Mouse (Mus musculus) E14TG2a.4 (cell line): ENCODE data around the gene Srarp.

Source experiments
- CTCF ChIP-seq: conservative IDR thresholded peaks from 2 replicates; pipeline ENCODE4 v1.5.1; 2014; ENCODE audit warnings: low read length
- NANOG ChIP-seq: IDR thresholded peaks from 2 replicates; pipeline ENCODE4 v1.6.1; 2014; ENCODE audit warnings: borderline replicate concordance, low read length, mixed read lengths
- POU5F1 ChIP-seq: IDR thresholded peaks from 2 replicates; pipeline ENCODE4 v1.6.1; 2014; ENCODE audit warnings: low read length, borderline replicate concordance

- TF ChIP-seq CTCF (no peak), POU5F1 (no peak), NANOG (no peak)
Observed at GRCm38 (mm10) chr4:141387933-141388332, 48.0 kb downstream of the Srarp start.
